Mouse (Mus musculus) ES-Bruce4 (cell line): ENCODE data around the gene Sirt6. TPM values are rescaled to one million over a fixed set of nuclear protein-coding genes. Genes with fewer than 3 reads are reported as not detected.
"Not testable (repeated sequence)": the region's sequence is repeated elsewhere in the genome, so short reads cannot be mapped to it uniquely, and the experiment has no call there.

Experiments
- H3K27ac ChIP-seq: 2 replicates; pipeline ENCODE4 v1.5.1; 2012; ENCODE audit warnings: low read length, inconsistent platforms; ENCODE audit not compliant: insufficient read depth
- H3K27me3 ChIP-seq: 2 replicates; pipeline ENCODE4 v1.6.1; 2012; ENCODE audit warnings: mild to moderate bottlenecking, low read length, inconsistent platforms; ENCODE audit not compliant: control insufficient read depth, poor library complexity, insufficient read depth, severe bottlenecking
- H3K36me3 ChIP-seq: 2 replicates; pipeline ENCODE4 v1.6.1; 2012; ENCODE audit warnings: inconsistent platforms, mild to moderate bottlenecking, low read length, moderate library complexity; ENCODE audit not compliant: control insufficient read depth, poor library complexity, insufficient read depth, severe bottlenecking
- H3K4me1 ChIP-seq: one replicate; pipeline ENCODE4 v1.8.1; 2011; ENCODE audit warnings: low read length; ENCODE audit not compliant: control insufficient read depth, insufficient read depth
- H3K4me3 ChIP-seq: 2 replicates; pipeline ENCODE4 v1.5.1; 2011; ENCODE audit warnings: low read depth, mild to moderate bottlenecking, low read length
- H3K9ac ChIP-seq: 2 replicates; pipeline ENCODE4 v1.6.1; 2012; ENCODE audit warnings: low read depth, mild to moderate bottlenecking, inconsistent platforms; ENCODE audit not compliant: poor library complexity, severe bottlenecking
- H3K9me3 ChIP-seq: replicated peaks from 2 replicates; pipeline ENCODE4 v1.6.1; 2012; ENCODE audit warnings: mild to moderate bottlenecking, low read length, inconsistent platforms; ENCODE audit not compliant: control insufficient read depth, poor library complexity, insufficient read depth, severe bottlenecking
- CTCF ChIP-seq: IDR thresholded peaks from one replicate; pipeline ENCODE4 v1.8.1; 2011; ENCODE audit warnings: low read depth, low read length
- EP300 ChIP-seq: IDR thresholded peaks from 2 replicates; pipeline ENCODE4 v1.6.1; 2011; ENCODE audit warnings: low read depth, low read length; ENCODE audit not compliant: insufficient read depth
- POLR2A ChIP-seq: IDR thresholded peaks from one replicate; pipeline ENCODE4 v1.8.1; 2011; ENCODE audit warnings: low read length; ENCODE audit not compliant: insufficient read depth
- polyA plus RNA-seq: library from polyadenylated mRNA; stranded (reverse); fragments of >200 nt; gene quantifications from 2 replicates; pipeline ENCODE4 v1.2.4, GENCODE M21; 2011; ENCODE audit warnings: low read depth; ENCODE audit not compliant: missing spikeins, insufficient read depth, insufficient read length

The Sirt6 gene
- polyA plus RNA-seq, 1 experiment, result 16.6 TPM

DNA sequence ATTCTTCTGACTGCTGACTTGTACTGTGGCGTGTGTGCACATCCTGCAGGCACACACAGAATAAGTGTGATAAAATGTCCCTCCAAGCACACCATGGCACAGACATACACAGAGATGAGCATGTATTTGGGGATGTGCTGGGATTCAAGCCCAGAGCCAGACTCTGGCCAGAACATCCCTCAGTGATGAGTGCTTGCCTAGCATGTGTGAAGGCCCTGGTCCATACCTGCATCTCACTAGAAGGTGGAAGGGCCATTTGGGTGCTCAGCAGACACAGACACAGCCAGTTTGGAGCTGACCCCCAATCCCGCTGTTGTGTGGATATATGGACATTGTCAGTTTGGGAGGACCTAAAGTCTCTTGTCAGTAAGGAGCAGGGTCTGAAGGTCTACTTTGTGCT is 14.0 kb upstream of the Sirt6 start:
- Histone ChIP-seq H3K9ac (no peak overlapping the region), H3K4me3 (no peak overlapping the region)

DNA sequence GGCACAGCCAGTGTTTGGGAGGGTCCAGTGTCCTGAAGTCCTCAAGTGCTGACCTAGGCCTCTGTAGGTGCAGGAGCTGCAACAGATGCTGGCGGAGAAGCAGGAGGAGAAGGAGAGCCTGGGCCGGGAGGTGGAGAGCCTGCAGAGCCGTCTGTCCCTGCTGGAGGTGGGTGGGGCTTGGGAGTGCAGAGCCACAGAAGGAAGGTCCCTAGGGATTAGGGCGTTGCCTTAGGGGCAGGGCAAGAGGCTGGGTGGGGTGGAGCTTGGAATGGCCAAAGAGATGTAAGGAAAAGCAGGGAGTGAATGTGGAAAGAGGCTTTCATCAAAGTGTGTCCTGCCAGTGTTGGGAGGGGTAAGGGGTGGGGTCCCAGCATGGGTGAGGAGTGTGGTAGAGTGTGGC is 13.2 kb upstream of the Sirt6 start:
- H3K4me1 ChIP-seq, H3K36me3 ChIP-seq, H3K9me3 ChIP-seq, H3K27me3 ChIP-seq, H3K9ac ChIP-seq, H3K27ac ChIP-seq, H3K4me3 ChIP-seq: not testable (repeated sequence)

More for the DNA sequence above, 14.0 kb upstream of the Sirt6 start:
- Histone ChIP-seq H3K9me3 (no peaks in the 10 kb centered on the region), H3K36me3 (no peaks in the 10 kb centered on the region), H3K4me1 (peaks cover 2% of the 10 kb centered on the region), H3K27ac (no peak overlapping the region), H3K27me3 (no peaks in the 10 kb centered on the region)
- TF ChIP-seq POLR2A (no peak), EP300 (no peak), CTCF (no peak)

DNA sequence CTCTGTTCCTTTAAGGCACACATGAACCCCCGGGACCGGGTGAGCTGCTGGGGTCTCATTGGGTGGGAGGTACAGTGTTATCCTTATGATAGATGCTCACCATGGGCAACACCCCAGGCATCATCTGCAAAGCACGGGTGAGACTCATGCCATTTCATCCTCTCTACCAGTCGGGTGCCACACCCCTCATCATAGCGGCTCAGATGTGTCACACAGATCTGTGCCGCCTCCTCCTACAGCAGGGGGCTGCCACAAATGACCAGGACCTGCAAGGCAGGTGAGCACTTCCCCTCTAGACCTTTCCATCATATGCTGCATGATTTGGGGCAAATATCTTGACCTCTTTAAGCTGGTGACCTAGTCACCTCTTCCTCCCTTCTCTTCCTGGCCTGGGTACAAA is 10.5 kb upstream of the Sirt6 start:
- H3K4me3 ChIP-seq, result no peak overlapping the region
- H3K9ac ChIP-seq, result no peak overlapping the region
- H3K4me1 ChIP-seq, result peaks cover 2% of the 10 kb centered on the region
- H3K36me3 ChIP-seq, result no peaks in the 10 kb centered on the region
- no peaks in the 10 kb centered on the region for H3K27me3 ChIP-seq
- no peaks in the 10 kb centered on the region for H3K9me3 ChIP-seq
- H3K27ac ChIP-seq, result no peak overlapping the region
- TF ChIP-seq CTCF (no peak), EP300 (no peak), POLR2A (no peak)

DNA sequence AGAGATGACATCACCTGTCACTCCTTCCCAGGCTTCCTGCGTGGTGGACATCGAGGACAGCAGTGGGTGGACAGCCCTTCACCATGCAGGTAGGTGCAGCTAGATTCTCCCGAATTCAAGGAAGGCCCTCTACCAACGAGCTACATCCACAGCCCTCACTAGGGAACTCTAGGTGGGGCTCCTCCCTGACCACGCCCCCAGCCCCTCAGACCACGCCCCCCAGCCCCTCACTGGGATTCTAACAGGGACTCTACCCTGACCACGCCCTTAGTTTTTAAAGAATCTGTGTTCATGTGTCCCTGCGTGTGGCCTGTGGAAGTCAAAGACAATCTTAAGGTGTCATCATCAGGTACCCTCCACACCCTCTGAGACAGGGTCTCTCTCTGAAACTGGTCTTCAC is 8.7 kb upstream of the Sirt6 start:
- Histone ChIP-seq H3K9me3 (no peaks in the 10 kb centered on the region), H3K36me3 (no peaks in the 10 kb centered on the region), H3K4me3 (no peak overlapping the region), H3K27ac (no peak overlapping the region), H3K4me1 (peaks cover 2% of the 10 kb centered on the region), H3K27me3 (no peaks in the 10 kb centered on the region), H3K9ac (no peak overlapping the region)
- no peak for TF ChIP-seq CTCF
- TF ChIP-seq POLR2A, result no peak
- TF ChIP-seq EP300, result no peak

DNA sequence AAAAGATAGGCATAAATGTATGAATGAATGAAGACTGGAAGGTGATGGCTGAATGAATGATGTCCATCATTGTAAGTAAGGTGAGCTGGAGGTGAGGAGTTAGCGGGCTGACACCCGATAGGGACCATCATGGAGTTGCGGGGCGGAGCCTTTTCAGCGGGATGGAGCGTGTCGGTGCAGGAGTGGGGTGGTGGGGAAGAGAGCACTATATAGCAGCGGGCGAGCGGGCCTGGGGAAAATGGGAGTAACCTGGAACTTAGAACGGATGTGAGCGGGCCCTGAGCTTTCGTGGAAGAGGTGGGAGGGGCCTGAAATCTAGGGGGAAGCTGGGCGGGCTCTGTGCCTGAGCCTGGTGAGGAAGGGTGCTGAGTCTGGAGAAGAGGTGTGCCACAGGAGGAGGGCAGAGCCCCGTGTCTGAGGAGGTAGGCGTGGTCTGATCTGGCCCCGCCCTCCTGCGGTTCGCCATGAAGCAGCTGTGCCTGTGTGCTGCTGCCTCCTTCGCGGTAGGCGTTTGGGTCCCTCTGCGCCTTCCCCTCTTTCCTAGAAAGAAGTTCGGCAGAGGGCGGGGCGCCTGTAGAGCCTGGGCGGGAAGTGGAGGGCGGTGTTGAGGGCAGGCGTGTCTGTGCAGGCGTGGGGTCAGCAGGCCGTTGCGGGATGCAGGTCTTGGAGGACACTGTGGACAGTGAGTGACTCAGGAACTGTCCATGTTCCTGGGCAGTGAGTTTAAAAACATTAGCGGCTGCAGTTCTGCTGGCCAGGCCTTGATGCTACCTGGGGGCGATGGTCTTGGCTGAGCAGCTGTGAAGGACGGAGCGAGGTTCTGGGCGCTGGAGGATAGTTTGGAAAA is 5.9 kb upstream of the Sirt6 start:
- peak overlapping the region; percentile 7; the same call in 1 of the 2 replicates for H3K9ac ChIP-seq
- H3K27me3 ChIP-seq, result no peaks in the 10 kb centered on the region
- no peak overlapping the region for H3K27ac ChIP-seq
- H3K9me3 ChIP-seq, result no peaks in the 10 kb centered on the region
- H3K4me1 ChIP-seq, result peaks cover 3% of the 10 kb centered on the region
- TF ChIP-seq CTCF (no peak), EP300 (peak; percentile 49; the same call in 1 of the 2 replicates), POLR2A (peak; percentile 52)
- peak overlapping the region; percentile 58 for H3K4me3 ChIP-seq
- no peaks in the 10 kb centered on the region for H3K36me3 ChIP-seq

DNA sequence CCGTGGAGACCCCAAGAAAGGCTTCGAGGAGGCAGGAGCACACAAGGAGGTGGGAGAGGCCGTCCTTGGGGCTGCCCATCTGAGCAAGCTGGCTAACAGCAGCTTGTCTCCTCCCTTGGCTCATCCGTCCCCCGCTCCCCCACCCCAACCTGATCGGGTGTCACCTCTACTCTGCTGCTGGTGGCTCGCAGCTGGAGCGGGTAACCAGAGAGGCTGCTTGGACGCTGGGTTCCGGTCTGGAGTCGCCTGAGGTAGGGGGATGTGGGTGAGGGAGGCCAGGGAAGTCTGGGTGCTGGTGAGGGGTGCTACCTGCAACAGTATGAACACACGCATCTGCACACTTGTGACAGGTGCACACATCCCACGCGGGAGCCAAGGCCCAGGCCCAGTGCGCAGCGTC is 793 bp upstream of the Sirt6 start, which contains the start of gene Ankrd24:
TSS of gene Ankrd24 (plus strand) at position 151 of the 400 bp plus-strand sequence.
- no peaks in the 10 kb centered on the region for H3K27me3 ChIP-seq
- peaks cover 8% of the 10 kb centered on the region for H3K4me1 ChIP-seq
- peak within 1 kb of the TSS; percentile 88 for H3K27ac ChIP-seq
- H3K9ac ChIP-seq, result peak within 1 kb of the TSS; percentile 68
- peak within 1 kb of the TSS; percentile 90 for H3K4me3 ChIP-seq
- H3K9me3 ChIP-seq, result no peaks in the 10 kb centered on the region
- H3K36me3 ChIP-seq, result no peaks in the 10 kb centered on the region
- TF ChIP-seq POLR2A (no peak), EP300 (0 out of 2 replicates have a peak, but pooled peaks have one; percentile 22)
